Mouse (Mus musculus): ENCODE measurements around the gene Wwc1. TPM values are rescaled to one million over a fixed set of nuclear protein-coding genes. Genes with fewer than 3 reads are reported as not detected.
"Not testable (repeated sequence)": the region's sequence is repeated elsewhere in the genome, so short reads cannot be mapped to it uniquely, and the experiment has no call there.

Wwc1 gene
- polyA plus RNA-seq, 1 experiment from 2014 or later, result 7.8 TPM

DNA sequence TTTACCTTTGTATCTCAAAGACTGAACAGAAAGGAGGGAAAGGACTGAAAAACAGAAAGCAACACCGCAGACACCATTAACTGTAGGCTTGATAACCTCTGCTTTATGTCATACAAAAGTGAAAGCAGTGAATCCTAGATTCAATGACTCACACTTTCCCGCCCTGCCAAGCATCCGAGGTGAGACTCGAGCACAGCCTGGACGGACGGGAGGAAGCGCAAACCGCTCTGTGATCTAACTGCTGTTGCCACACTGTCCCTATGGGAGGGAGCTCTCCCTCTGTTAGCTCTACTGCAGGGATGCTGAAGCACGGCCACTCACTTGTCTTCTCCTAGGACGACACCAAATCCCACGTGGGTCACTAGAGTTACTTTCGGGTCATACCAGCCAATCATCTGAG is 164.0 kb downstream of the Wwc1 start:
- H3K9ac ChIP-seq (ENCODE audit: low read length), result no peak overlapping the region
- no peak overlapping the region for H3K4me2 ChIP-seq (ENCODE audit: low read depth, low read length)
- H3K4me1 ChIP-seq (replicated peaks; ENCODE audit: control insufficient read depth, insufficient read depth, low read length), result no peaks in the 10 kb centered on the region
- no peak overlapping the region for H3K27ac ChIP-seq (ENCODE audit: low read length)
- H3K9me3 ChIP-seq (ENCODE audit: control insufficient read depth, low read length), result no peaks in the 10 kb centered on the region
- peaks cover 59% of the 10 kb centered on the region for H3K36me3 ChIP-seq (ENCODE audit: control insufficient read depth, insufficient read depth, low read length)
- ATAC-seq (ENCODE audit: low read depth), result no peak
- 88% methylated on average over 12 of the region's 12 CpGs for WGBS
- H3K27me3 ChIP-seq (ENCODE audit: control insufficient read depth, insufficient read depth, low read depth, low read length), result no peaks in the 10 kb centered on the region
- no peak overlapping the region for H3K4me3 ChIP-seq (ENCODE audit: low read length)

DNA sequence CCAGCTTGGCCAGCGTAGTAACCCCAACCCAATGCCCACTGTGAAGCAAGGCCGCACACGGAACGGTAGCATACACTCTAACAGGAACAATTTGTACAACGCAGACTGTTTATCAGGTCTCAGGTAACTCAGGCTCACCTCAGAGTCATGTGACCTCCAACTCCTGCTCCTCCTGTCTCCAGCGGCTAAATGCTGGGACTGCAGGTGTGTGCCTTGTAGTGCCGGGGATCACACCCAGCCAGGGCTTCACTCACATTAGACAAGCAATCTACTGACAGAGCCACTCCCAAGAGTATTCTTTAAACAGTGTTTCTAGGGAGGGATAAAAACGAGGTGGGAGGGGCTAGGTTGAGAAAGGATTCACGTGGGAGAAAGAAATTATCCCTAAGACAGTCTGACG is 168.9 kb downstream of the Wwc1 start:
- no peaks in the 10 kb centered on the region for H3K9me3 ChIP-seq (ENCODE audit: control insufficient read depth, low read length)
- H3K27me3 ChIP-seq (ENCODE audit: control insufficient read depth, insufficient read depth, low read depth, low read length), result no peaks in the 10 kb centered on the region
- peaks cover 53% of the 10 kb centered on the region for H3K36me3 ChIP-seq (ENCODE audit: control insufficient read depth, insufficient read depth, low read length)
- no peak overlapping the region for H3K4me2 ChIP-seq (ENCODE audit: low read depth, low read length)
- H3K4me3 ChIP-seq (ENCODE audit: low read length), result no peak overlapping the region
- H3K4me1 ChIP-seq (replicated peaks; ENCODE audit: control insufficient read depth, insufficient read depth, low read length), result no peaks in the 10 kb centered on the region
- no peak for ATAC-seq (ENCODE audit: low read depth)
- WGBS, result 84% methylated on average over 10 of the region's 10 CpGs
- H3K27ac ChIP-seq (ENCODE audit: low read length), result no peak overlapping the region
- no peak overlapping the region for H3K9ac ChIP-seq (ENCODE audit: low read length)

DNA sequence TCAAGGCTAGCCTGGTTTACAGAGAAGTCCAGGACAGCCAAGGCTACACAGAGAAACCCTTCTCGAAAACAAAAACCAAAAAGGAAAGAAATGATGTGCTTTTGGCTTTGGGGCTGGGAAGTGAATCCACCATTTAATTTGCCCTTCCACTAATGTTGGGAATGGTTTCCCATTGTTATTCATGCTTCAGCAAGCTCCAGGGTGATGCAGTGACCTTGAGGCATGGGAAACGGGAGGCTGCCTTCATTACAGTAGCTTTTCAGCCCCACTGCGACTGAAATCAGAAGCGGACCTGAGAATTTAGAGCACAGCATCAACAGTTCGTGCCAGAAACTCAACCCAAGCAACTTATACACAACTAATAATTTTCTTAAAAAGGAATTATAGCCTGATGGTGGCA is 179.0 kb downstream of the Wwc1 start:
- peaks cover 36% of the 10 kb centered on the region for H3K27me3 ChIP-seq (ENCODE audit: control insufficient read depth, insufficient read depth, low read depth, low read length)
- no peaks in the 10 kb centered on the region for H3K9me3 ChIP-seq (ENCODE audit: control insufficient read depth, low read length)
- no peaks in the 10 kb centered on the region for H3K36me3 ChIP-seq (ENCODE audit: control insufficient read depth, insufficient read depth, low read length)
- H3K4me3 ChIP-seq (ENCODE audit: low read length), result no peak overlapping the region
- no peak for ATAC-seq (ENCODE audit: low read depth)
- H3K27ac ChIP-seq (ENCODE audit: low read length), result no peak overlapping the region
- no peak overlapping the region for H3K9ac ChIP-seq (ENCODE audit: low read length)
- 72% methylated on average over 5 of the region's 5 CpGs for WGBS
- H3K4me2 ChIP-seq (ENCODE audit: low read depth, low read length), result no peak overlapping the region
- no peaks in the 10 kb centered on the region; the same call in 1 of the 2 replicates for H3K4me1 ChIP-seq (replicated peaks; ENCODE audit: control insufficient read depth, insufficient read depth, low read length)

DNA sequence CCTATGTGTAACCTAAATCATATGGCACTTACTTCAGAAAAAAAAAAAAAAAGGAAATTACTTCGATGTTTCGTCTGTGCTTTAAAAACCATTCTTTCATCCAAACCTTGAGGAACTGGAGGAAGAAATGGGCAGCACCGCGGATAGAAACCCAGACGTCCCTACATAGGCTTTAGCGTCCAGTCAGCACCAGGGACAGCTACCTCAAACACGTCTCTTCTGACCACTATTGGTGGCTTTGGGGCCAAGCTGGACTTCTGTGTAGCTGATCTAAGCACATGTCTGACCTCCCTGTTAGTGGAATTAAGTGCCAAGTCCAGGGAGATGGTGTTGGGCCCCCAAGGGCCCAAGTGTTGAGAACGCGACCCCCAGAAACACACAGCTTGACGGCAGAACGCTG is 181.5 kb downstream of the Wwc1 start, which contains the start of gene Fbll1:
Gene Fbll1 (minus strand): TSS at position 11 of the 400 bp plus-strand sequence.
- Histone ChIP-seq H3K4me3 (ENCODE audit: low read length) (peak within 1 kb of the TSS; percentile 31), H3K36me3 (ENCODE audit: control insufficient read depth, insufficient read depth, low read length) (no peaks in the 10 kb centered on the region), H3K9ac (ENCODE audit: low read length) (no peak within 1 kb of the TSS), H3K27ac (ENCODE audit: low read length) (no peak within 1 kb of the TSS), H3K9me3 (ENCODE audit: control insufficient read depth, low read length) (no peaks in the 10 kb centered on the region), H3K4me2 (ENCODE audit: low read depth, low read length) (peak within 1 kb of the TSS; percentile 50), H3K4me1 (replicated peaks; ENCODE audit: control insufficient read depth, insufficient read depth, low read length) (no peaks in the 10 kb centered on the region; the same call in 1 of the 2 replicates), H3K27me3 (ENCODE audit: control insufficient read depth, insufficient read depth, low read depth, low read length) (peaks cover 45% of the 10 kb centered on the region)
- WGBS, result 17% methylated on average over 11 of the region's 11 CpGs
- peak; percentile 68; the same call in 1 of the 2 replicates for ATAC-seq (ENCODE audit: low read depth)

DNA sequence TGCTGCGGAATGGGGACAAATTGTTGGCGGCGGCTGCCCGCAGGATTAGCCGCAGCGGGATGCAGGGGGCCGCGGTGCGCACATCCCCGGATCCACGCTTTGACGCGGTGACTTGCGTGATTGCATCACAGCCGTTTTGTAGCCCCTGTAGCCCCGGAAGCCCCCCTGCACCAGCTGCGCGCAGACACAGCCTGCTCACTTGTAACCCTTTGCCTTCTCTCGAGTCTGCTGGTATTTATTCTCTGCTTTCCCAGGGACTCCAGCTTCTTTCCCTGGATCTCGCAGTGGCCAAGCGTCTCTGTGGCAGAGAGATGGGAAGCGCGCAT is 181.9 kb downstream of the Wwc1 start:
- no peak for ATAC-seq (ENCODE audit: low read depth)
- H3K27ac ChIP-seq (ENCODE audit: low read length), result no peak overlapping the region
- H3K9me3 ChIP-seq (ENCODE audit: control insufficient read depth, low read length), result no peaks in the 10 kb centered on the region
- H3K4me1 ChIP-seq (replicated peaks; ENCODE audit: control insufficient read depth, insufficient read depth, low read length), result no peaks in the 10 kb centered on the region; the same call in 1 of the 2 replicates
- no peak overlapping the region for H3K9ac ChIP-seq (ENCODE audit: low read length)
- no peaks in the 10 kb centered on the region for H3K36me3 ChIP-seq (ENCODE audit: control insufficient read depth, insufficient read depth, low read length)
- WGBS, result 6% methylated on average over 23 of the region's 23 CpGs
- H3K27me3 ChIP-seq (ENCODE audit: control insufficient read depth, insufficient read depth, low read depth, low read length), result peaks cover 45% of the 10 kb centered on the region
- peak overlapping the region; percentile 50 for H3K4me2 ChIP-seq (ENCODE audit: low read depth, low read length)
- H3K4me3 ChIP-seq (ENCODE audit: low read length), result peak overlapping the region; percentile 31

DNA sequence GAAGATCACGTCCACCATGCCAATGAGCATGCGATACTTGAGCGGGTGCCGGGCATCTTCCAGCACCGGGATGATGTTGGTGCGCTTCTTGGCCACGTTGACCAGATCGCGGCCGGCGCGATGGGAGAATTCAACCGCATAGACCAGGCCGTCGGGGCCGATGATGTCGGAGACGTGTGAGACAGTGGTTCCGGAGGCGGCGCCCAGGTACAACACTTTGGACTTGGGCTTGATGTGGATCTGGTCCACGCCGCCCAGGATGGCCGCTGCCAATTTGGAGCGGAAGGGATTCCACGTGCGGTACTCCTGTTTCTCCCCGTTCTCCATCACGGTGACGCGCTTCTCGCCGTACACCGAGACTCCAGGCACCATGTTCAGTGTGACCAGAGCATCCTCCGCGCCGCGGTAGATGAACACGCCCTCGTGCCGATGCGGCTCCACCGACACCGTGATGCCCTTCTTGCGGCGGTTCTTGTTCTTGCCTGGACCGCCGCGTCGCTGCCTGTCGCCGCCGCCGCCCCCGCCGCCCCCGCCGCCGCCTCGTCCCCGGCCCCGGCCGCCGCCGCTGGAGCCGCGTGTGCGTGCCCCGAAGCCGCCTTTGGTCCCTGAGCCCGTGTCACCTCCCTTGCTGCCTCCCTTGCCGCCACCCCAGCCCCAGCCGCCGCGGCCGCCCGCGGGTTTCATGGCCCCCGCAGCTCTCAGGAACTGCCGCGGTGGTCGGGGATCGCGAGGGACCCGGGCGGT is 182.4 kb downstream of the Wwc1 start:
- H3K4me3 ChIP-seq (ENCODE audit: low read length), result peak overlapping the region; percentile 31
- H3K4me1 ChIP-seq (replicated peaks; ENCODE audit: control insufficient read depth, insufficient read depth, low read length), result no peaks in the 10 kb centered on the region; the same call in 1 of the 2 replicates
- no peak overlapping the region for H3K27ac ChIP-seq (ENCODE audit: low read length)
- H3K9ac ChIP-seq (ENCODE audit: low read length), result no peak overlapping the region
- no peaks in the 10 kb centered on the region for H3K9me3 ChIP-seq (ENCODE audit: control insufficient read depth, low read length)
- H3K27me3 ChIP-seq (ENCODE audit: control insufficient read depth, insufficient read depth, low read depth, low read length), result peaks cover 45% of the 10 kb centered on the region
- ATAC-seq (ENCODE audit: low read depth), result no peak
- peak overlapping the region; percentile 50 for H3K4me2 ChIP-seq (ENCODE audit: low read depth, low read length)
- WGBS, result 7% methylated on average over 64 of the region's 86 CpGs
- no peaks in the 10 kb centered on the region for H3K36me3 ChIP-seq (ENCODE audit: control insufficient read depth, insufficient read depth, low read length)

DNA sequence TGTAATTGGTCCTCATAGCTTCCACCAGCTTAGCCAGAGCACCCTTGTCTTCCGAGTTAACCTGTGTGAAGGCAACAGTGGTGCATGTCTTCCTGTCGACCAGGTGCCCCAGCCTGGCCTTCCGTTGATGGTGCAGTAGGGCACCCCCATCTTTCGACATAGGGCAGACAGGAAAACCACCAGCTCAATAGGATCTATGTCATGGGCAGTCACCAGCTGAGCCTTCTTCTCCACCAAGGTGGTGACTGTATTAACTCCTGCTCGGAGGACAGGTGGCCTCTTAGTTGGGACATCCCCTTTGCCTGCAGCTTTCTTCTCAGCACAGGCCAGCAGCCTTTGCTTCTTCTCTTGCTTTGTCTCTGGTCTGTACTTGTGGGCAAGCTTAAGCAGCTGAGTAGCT is 187.5 kb downstream of the Wwc1 start:
- H3K9me3 ChIP-seq (ENCODE audit: control insufficient read depth, low read length); H3K36me3 ChIP-seq (ENCODE audit: control insufficient read depth, insufficient read depth, low read length); ATAC-seq (ENCODE audit: low read depth); H3K4me3 ChIP-seq (ENCODE audit: low read length); H3K9ac ChIP-seq (ENCODE audit: low read length); H3K4me1 ChIP-seq (replicated peaks; ENCODE audit: control insufficient read depth, insufficient read depth, low read length); H3K27ac ChIP-seq (ENCODE audit: low read length); H3K4me2 ChIP-seq (ENCODE audit: low read depth, low read length): not testable (repeated sequence)
- WGBS, result 73% methylated on average over 5 of the region's 5 CpGs
- H3K27me3 ChIP-seq (ENCODE audit: control insufficient read depth, insufficient read depth, low read depth, low read length), result peaks cover 25% of the 10 kb centered on the region

DNA sequence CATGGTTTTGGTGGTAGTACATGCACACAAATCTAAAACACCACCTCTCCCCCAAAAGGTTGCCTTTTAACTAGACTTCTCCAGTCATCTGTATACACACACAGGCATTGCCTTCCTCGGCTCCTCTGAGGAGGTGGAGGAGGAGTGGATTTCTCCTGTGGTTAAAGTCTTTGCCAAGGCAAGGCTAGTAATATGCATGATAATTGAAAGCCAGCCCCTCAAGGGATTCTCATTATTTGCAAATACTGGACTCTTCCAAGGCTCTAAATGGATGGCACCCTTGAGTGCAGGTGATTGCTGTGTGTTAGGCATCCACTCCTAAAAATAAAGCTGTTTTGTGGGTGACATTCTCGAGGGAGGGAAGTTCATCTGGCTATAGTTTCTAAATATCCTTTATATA is 191.9 kb downstream of the Wwc1 start:
- no peak for ATAC-seq (ENCODE audit: low read depth)
- Histone ChIP-seq H3K4me3 (ENCODE audit: low read length) (no peak overlapping the region), H3K27ac (ENCODE audit: low read length) (no peak overlapping the region), H3K36me3 (ENCODE audit: control insufficient read depth, insufficient read depth, low read length) (peaks cover 25% of the 10 kb centered on the region), H3K4me1 (replicated peaks; ENCODE audit: control insufficient read depth, insufficient read depth, low read length) (no peaks in the 10 kb centered on the region), H3K27me3 (ENCODE audit: control insufficient read depth, insufficient read depth, low read depth, low read length) (no peaks in the 10 kb centered on the region), H3K9me3 (ENCODE audit: control insufficient read depth, low read length) (no peaks in the 10 kb centered on the region), H3K9ac (ENCODE audit: low read length) (no peak overlapping the region), H3K4me2 (ENCODE audit: low read depth, low read length) (no peak overlapping the region)
- WGBS, result 80% methylated on average over 2 of the region's 2 CpGs

Data from lung, embryonic 16.5 days (tissue).